Mouse (Mus musculus): ENCODE measurements around the gene BC049715. TPM values are rescaled to one million over a fixed set of nuclear protein-coding genes. Genes with fewer than 3 reads are reported as not detected.

BC049715 gene
- polyA plus RNA-seq, 1 experiment from 2014 or later: 2.2 TPM

DNA sequence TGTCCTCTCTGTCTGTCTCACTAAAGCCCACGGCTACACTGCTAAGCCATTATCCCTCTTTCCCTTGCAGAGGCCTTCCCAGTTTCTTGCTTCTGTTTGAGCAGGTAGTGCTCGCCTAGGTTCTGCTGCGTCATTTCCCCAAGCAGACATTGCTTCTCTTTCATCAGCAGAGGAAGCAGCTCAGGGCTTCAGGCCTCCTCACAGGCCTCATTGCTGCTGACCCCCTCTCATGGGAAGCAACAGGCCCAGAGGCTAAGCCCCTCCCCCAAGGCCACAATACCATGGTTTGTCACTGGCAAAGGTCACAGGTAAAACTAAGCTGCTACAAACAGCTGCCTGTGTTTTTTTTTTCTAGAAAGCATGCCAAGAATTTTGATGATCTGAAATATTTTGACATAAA lies 25.3 kb downstream of the BC049715 start:
- peak overlapping the region; percentile 64 for H3K27ac ChIP-seq
- no peaks in the 10 kb centered on the region for H3K27me3 ChIP-seq
- H3K9ac ChIP-seq: no peak overlapping the region
- no peaks in the 10 kb centered on the region for H3K9me3 ChIP-seq
- H3K36me3 ChIP-seq: no peaks in the 10 kb centered on the region
- peaks cover 22% of the 10 kb centered on the region for H3K4me1 ChIP-seq
- no peak overlapping the region for H3K4me2 ChIP-seq (replicated peaks)
- H3K4me3 ChIP-seq: no peak overlapping the region
- no peak for ATAC-seq (ENCODE audit: insufficient number of reproducible peaks, insufficient read depth, low FRiP score, low TSS enrichment)
- 27% methylated on average over 3 of the region's 3 CpGs for WGBS

DNA sequence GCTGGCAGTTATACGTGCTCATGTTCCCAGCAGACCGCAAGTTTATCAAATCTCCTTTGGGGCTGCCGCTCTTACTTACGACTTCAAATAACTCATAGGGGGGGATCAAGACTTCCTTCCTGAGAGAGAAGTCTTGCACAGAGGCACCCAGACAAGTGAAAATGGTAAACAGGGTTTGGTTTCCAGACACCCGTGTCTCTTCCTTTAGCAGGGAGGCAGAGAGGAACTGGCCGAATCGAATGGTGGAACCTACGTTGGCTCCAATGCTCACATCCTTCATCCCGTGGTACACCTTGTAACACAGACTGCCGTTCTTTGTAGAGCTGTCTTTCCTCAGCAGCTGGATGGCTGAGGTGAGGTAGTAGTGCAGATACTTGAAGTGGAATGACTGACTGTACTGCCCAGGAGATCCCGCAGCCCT lies 26.9 kb downstream of the BC049715 start:
- peaks cover 29% of the 10 kb centered on the region for H3K4me1 ChIP-seq
- 83% methylated on average over 11 of the region's 11 CpGs for WGBS

DNA sequence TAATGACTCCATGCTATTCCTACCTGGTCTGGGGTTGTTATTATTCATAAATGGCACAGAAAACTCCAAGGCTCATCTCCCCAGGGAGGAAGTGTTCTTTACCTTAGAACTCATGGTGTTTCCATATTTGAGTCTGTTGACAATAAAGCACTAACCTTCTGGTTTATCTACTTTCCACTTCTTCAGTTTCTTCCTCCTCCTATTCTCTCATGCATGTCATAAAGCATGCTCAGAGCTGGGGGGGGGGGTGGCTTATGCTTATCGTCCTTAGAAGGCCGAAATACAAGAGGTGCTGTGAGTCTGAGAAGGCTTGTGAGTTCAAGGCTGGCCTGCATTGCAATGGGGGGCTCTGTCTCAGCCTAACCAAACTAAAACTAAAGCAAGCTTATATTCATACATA lies 27.8 kb downstream of the BC049715 start:
- 82% methylated on average over 2 of the region's 2 CpGs for WGBS
- no peak overlapping the region for H3K4me2 ChIP-seq (replicated peaks)
- no peak for ATAC-seq (ENCODE audit: insufficient number of reproducible peaks, insufficient read depth, low FRiP score, low TSS enrichment)

More for the DNA sequence above, 26.9 kb downstream of the BC049715 start:
- Histone ChIP-seq H3K27ac (no peak overlapping the region), H3K9me3 (no peaks in the 10 kb centered on the region), H3K4me2 (replicated peaks) (no peak overlapping the region), H3K36me3 (no peaks in the 10 kb centered on the region), H3K4me3 (no peak overlapping the region), H3K9ac (no peak overlapping the region), H3K27me3 (no peaks in the 10 kb centered on the region)
- no peak for ATAC-seq (ENCODE audit: insufficient number of reproducible peaks, insufficient read depth, low FRiP score, low TSS enrichment)

DNA sequence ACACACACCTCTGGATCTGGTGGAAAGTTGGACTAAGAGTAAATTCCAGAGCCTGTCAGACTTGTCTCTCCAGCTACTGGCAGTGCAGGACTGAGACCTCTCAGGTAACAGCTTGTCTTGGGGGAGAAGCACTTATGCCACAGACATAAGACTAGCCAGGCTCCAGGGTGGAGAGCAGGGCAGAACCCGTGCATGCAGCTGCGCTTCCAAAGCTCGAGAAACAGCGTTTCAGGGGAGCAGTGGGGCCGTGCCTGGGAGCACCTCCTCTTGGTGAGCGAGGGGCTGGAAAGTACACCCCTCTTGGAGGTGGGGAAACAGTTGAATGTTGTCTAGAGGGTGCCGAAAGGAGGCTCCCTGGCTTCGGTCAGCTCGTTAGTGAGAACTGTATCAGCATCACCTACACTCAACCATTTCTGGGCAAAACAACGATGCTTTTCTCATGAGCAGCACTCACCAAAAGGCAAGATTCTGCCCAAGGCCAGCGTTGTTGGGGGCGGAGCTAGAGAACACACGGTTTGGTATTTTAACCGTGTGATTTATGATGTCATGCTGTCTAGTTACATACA lies 28.7 kb downstream of the BC049715 start:
- Histone ChIP-seq H3K4me3 (no peak overlapping the region), H3K27ac (peak overlapping the region; percentile 58), H3K4me2 (replicated peaks) (no peak overlapping the region; the same call in 1 of the 2 replicates), H3K9me3 (no peaks in the 10 kb centered on the region), H3K27me3 (no peaks in the 10 kb centered on the region), H3K36me3 (no peaks in the 10 kb centered on the region), H3K4me1 (peaks cover 29% of the 10 kb centered on the region), H3K9ac (no peak overlapping the region)
- no peak for ATAC-seq (ENCODE audit: insufficient number of reproducible peaks, insufficient read depth, low FRiP score, low TSS enrichment)
- 60% methylated on average over 14 of the region's 14 CpGs for WGBS

More for the DNA sequence above, 27.8 kb downstream of the BC049715 start:
- no peak overlapping the region for H3K27ac ChIP-seq
- peaks cover 29% of the 10 kb centered on the region for H3K4me1 ChIP-seq
- H3K9ac ChIP-seq: no peak overlapping the region
- H3K4me3 ChIP-seq: no peak overlapping the region
- no peaks in the 10 kb centered on the region for H3K9me3 ChIP-seq
- no peaks in the 10 kb centered on the region for H3K27me3 ChIP-seq
- H3K36me3 ChIP-seq: no peaks in the 10 kb centered on the region

DNA sequence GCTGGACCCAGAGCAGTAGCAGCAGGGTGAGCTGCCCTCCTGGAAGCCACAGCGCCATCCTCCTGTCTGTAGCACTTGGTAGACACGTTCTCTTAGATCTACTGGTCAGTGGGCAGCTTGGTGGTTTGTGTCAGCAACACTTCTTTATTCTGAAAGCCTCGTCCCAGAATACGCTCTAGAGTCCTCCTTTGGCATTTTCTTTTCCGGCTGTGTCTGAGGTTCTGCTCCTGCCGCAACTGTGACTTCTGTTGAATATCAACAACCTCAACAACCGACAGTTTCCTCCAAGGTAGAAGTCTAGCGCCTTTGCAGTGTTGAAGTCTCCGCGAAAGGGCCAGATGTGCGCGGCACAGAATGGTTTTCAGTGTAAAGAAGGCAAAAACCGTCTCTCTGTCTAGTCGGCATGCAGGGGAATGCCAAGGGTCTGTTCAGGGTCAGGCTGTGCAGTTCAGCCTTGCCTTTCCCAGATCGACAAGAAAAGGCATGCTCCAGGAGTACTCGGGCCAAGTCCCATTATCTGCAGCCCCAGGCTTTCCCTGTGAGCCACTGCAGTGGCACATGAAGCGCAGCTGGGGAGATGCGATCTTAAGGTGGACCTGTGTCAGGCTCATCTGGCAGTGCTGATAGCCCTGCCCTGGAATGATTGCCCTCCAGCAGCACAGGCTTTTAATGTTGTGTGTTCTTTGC lies 29.9 kb downstream of the BC049715 start, which contains the start of gene Art4:
Gene Art4 (minus strand): TSS at position 548 of the 687 bp plus-strand sequence.
- H3K27me3 ChIP-seq: no peaks in the 10 kb centered on the region
- peak within 1 kb of the TSS; percentile 72 for H3K27ac ChIP-seq
- H3K4me2 ChIP-seq (replicated peaks): peak within 1 kb of the TSS; percentile 22
- no peak within 1 kb of the TSS for H3K4me3 ChIP-seq
- WGBS: 50% methylated on average over 18 of the region's 18 CpGs
- peaks cover 29% of the 10 kb centered on the region for H3K4me1 ChIP-seq
- H3K36me3 ChIP-seq: no peaks in the 10 kb centered on the region
- H3K9ac ChIP-seq: no peak within 1 kb of the TSS
- H3K9me3 ChIP-seq: no peaks in the 10 kb centered on the region
- no peak for ATAC-seq (ENCODE audit: insufficient number of reproducible peaks, insufficient read depth, low FRiP score, low TSS enrichment)

DNA sequence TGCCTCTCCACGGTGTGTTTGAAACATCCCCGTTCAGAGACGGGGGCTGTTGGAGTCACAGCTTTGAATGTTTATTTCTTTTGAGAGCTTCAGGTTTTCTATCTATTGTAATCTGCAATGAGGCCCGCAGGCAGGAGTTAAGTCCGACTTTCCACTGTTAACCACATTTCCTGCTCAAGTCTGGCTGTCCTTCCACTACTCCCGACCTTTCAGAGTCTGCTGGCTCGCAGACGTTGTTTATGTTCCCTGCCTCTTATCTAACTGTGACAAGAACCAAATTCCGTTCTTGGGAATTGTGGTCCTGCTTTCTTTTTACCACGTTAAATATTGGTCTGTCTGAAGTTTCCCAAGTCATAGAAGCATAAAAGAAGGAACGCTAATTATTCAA lies 30.4 kb downstream of the BC049715 start:
- no peak overlapping the region for H3K9ac ChIP-seq
- peak overlapping the region; percentile 22 for H3K4me2 ChIP-seq (replicated peaks)
- peak overlapping the region; percentile 72 for H3K27ac ChIP-seq
- ATAC-seq (ENCODE audit: insufficient number of reproducible peaks, insufficient read depth, low FRiP score, low TSS enrichment): no peak
- WGBS: 21% methylated on average over 11 of the region's 11 CpGs
- H3K36me3 ChIP-seq: no peaks in the 10 kb centered on the region
- no peaks in the 10 kb centered on the region for H3K27me3 ChIP-seq
- H3K4me1 ChIP-seq: peaks cover 25% of the 10 kb centered on the region
- no peak overlapping the region for H3K4me3 ChIP-seq
- no peaks in the 10 kb centered on the region for H3K9me3 ChIP-seq

DNA sequence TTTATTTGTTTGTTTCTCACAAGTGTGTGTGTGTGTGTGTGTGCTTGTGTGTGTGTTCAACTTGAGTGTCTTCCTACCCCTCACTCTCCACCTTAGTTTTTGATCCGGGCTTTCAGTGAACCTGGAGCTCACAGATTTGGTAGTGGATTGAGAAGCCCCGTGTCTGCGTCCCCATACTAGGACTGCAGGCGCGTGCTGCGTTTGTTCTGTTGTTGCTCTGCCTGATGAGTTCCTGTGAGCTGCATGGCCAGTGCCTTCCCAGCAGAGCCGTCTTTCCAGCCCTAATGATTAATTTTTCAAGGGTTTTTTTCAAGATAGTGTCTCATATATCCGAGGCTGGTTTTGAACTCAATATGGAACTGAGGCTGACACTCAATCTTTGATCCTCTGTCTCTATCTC lies 31.0 kb downstream of the BC049715 start:
- no peak overlapping the region for H3K9ac ChIP-seq
- H3K4me2 ChIP-seq (replicated peaks): no peak overlapping the region
- 70% methylated on average over 8 of the region's 8 CpGs for WGBS
- no peak overlapping the region for H3K4me3 ChIP-seq
- no peak for ATAC-seq (ENCODE audit: insufficient number of reproducible peaks, insufficient read depth, low FRiP score, low TSS enrichment)
- H3K4me1 ChIP-seq: peaks cover 21% of the 10 kb centered on the region
- no peaks in the 10 kb centered on the region for H3K9me3 ChIP-seq
- no peaks in the 10 kb centered on the region for H3K36me3 ChIP-seq
- H3K27me3 ChIP-seq: no peaks in the 10 kb centered on the region
- H3K27ac ChIP-seq: no peak overlapping the region

DNA sequence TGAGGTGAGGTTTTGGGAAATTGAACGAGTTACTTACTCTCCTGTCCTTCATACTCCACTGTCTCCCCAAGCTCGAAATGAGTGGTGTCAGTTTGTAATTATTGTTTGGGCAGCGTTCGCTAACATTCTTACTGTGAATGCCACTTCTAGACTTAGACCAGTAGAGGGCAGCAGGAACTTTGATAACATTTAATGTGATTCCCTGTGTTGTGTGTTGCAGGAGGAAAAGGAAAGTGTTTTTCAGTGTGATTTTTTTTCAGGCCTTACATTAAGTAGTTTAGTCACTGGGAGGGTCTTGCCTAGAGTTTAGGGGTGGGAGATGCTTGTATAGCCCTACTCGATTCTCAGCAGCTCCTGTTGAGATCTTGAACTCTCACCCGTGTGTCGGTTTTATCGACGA lies 33.6 kb downstream of the BC049715 start:
- H3K4me3 ChIP-seq: no peak overlapping the region
- no peak overlapping the region for H3K27ac ChIP-seq
- peaks cover 19% of the 10 kb centered on the region for H3K4me1 ChIP-seq
- no peak overlapping the region for H3K4me2 ChIP-seq (replicated peaks)
- no peaks in the 10 kb centered on the region for H3K9me3 ChIP-seq
- H3K36me3 ChIP-seq: no peaks in the 10 kb centered on the region
- H3K27me3 ChIP-seq: no peaks in the 10 kb centered on the region
- H3K9ac ChIP-seq: no peak overlapping the region
- no peak for ATAC-seq (ENCODE audit: insufficient number of reproducible peaks, insufficient read depth, low FRiP score, low TSS enrichment)
- 53% methylated on average over 9 of the region's 9 CpGs for WGBS

DNA sequence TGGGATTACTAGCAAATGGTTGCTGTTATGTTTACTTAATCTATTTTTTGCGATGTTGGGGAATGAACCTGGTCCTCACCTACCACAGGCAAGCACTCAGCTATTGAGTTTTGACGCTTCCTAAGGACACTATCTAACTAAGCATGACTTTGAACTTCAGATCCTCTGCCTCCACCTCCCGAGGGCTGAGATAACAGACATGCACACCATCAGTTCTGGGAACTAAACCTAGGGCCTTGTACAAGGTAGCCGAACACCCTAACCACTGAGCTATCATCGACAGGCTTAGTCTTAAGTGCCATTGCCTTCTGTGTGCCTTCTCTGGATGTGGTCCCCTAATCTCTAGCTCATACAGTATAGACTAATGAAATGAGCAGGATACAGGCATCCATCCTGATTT lies 37.9 kb downstream of the BC049715 start:
- H3K4me1 ChIP-seq: no peaks in the 10 kb centered on the region; the same call in 1 of the 2 replicates
- no peak overlapping the region for H3K4me3 ChIP-seq
- no peak for ATAC-seq (ENCODE audit: insufficient number of reproducible peaks, insufficient read depth, low FRiP score, low TSS enrichment)
- H3K36me3 ChIP-seq: no peaks in the 10 kb centered on the region
- no peak overlapping the region for H3K27ac ChIP-seq
- no peak overlapping the region for H3K4me2 ChIP-seq (replicated peaks)
- H3K9ac ChIP-seq: no peak overlapping the region
- H3K27me3 ChIP-seq: no peaks in the 10 kb centered on the region
- no peaks in the 10 kb centered on the region for H3K9me3 ChIP-seq
- WGBS: 92% methylated on average over 5 of the region's 5 CpGs

DNA sequence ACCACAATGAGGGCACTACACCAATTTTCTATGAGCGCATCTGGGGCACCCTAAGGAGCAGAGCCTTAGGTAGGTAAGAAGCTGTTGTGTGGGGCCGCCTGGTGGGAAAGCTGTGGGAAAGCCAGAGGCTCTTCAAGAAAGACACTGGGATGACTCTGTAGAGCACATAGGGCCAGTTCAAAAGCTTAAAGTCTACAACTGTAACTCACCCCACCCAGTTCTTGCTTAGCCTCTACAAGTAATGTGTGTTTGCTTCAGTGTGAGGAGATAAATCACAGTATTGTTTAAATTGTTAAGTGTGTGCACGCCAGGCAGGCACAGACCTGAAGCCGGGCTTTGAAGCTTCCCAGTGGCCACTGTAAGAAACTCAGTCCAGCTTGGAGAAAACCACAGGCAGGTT lies 38.7 kb downstream of the BC049715 start:
- H3K27ac ChIP-seq: no peak overlapping the region
- H3K9me3 ChIP-seq: no peaks in the 10 kb centered on the region
- H3K36me3 ChIP-seq: no peaks in the 10 kb centered on the region
- WGBS: 83% methylated on average over 4 of the region's 4 CpGs
- H3K27me3 ChIP-seq: no peaks in the 10 kb centered on the region
- ATAC-seq (ENCODE audit: insufficient number of reproducible peaks, insufficient read depth, low FRiP score, low TSS enrichment): no peak
- no peak overlapping the region for H3K9ac ChIP-seq
- no peaks in the 10 kb centered on the region; the same call in 1 of the 2 replicates for H3K4me1 ChIP-seq
- no peak overlapping the region for H3K4me2 ChIP-seq (replicated peaks)
- no peak overlapping the region for H3K4me3 ChIP-seq

DNA sequence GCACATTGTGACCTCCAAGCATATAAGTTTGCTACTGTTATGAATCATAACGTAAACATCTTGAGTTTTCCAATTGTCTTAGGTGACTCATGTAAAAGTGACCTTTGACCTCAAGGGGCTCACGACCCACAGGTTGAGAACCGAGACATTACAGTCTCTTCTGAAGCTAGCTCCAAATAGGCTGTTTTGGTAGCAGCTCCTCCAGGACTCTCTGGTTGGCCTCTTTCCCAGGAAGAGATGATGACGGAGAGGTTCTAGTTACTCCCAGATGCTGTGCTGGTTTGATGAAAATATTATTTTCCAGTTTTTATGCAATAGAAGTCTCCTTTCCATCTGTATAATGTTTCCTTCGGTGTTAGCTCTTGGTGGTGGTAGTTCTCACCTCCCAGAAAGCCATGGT lies 41.5 kb downstream of the BC049715 start:
- Histone ChIP-seq H3K9ac (no peak overlapping the region), H3K36me3 (no peaks in the 10 kb centered on the region), H3K4me1 (peaks cover 3% of the 10 kb centered on the region; the same call in 1 of the 2 replicates), H3K27ac (no peak overlapping the region), H3K9me3 (no peaks in the 10 kb centered on the region), H3K4me2 (replicated peaks) (no peak overlapping the region), H3K27me3 (no peaks in the 10 kb centered on the region), H3K4me3 (no peak overlapping the region)
- 79% methylated on average over 5 of the region's 5 CpGs for WGBS
- ATAC-seq (ENCODE audit: insufficient number of reproducible peaks, insufficient read depth, low FRiP score, low TSS enrichment): no peak

DNA sequence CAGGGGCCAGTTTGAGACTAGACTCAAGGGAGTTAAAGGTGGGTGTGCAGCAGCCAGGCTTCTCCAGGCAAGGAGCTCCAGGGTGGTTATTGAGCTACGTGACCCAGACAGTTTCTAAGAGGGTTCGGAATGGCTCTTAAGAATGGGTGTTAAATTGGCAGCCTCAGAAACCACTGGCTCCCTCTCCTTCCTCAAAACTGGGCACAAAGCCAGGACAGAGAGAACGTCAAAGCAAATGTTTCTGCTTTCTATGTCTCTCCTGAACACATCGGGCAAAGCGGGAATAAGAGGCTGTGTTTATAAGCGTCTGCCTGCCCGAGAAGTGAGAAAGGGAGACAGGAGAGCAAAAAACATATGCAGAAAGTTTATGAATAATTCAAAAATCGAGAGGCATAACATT lies 47.2 kb downstream of the BC049715 start:
- Histone ChIP-seq H3K4me1 (peaks cover 17% of the 10 kb centered on the region), H3K4me2 (replicated peaks) (peak overlapping the region; percentile 29), H3K9me3 (no peaks in the 10 kb centered on the region), H3K36me3 (no peaks in the 10 kb centered on the region), H3K27me3 (no peaks in the 10 kb centered on the region), H3K27ac (peak overlapping the region; percentile 57; the same call in 1 of the 2 replicates), H3K9ac (no peak overlapping the region), H3K4me3 (no peak overlapping the region)
- 35% methylated on average over 8 of the region's 8 CpGs for WGBS
- no peak for ATAC-seq (ENCODE audit: insufficient number of reproducible peaks, insufficient read depth, low FRiP score, low TSS enrichment)
